ENCODE assay signal across 9 mouse cellular contexts in genomic region chr8:120152636-120153035, GRCm38 (mm10). TPM values are rescaled to one million over a fixed set of nuclear protein-coding genes. Genes with fewer than 3 reads are reported as not detected.
DNase-seq lines count a peak whose midpoint lies in the region; ATAC-seq and TF ChIP-seq lines count a peak whose summit lies in the region.
"Had no signal": no experiment of that assay in that cellular context is flagged by ENCODE, and none has a peak within 500 bp of the region (broad histone marks: within the 10 kb centered on the region; RNA-seq: fewer than 3 reads in every experiment).

No protein-coding gene starts in this region.

- no peak overlapping the region for H3K9ac ChIP-seq in limb, embryonic 12.5 days (replicated peaks)
- H3K9ac ChIP-seq: forebrain, embryonic 12.5 days had no signal

- no peak overlapping the region for H3K27ac ChIP-seq in testis, adult 2 months (ENCODE audit: control insufficient read depth, insufficient read depth, low read depth, low read length)
- H3K27ac ChIP-seq in limb, embryonic 12.5 days, result peak overlapping the region; percentile 59; the same call in 1 of the 2 replicates

- H3K4me1 ChIP-seq in testis, adult 2 months (ENCODE audit: control insufficient read depth, insufficient read depth, low read length), result no peaks in the 10 kb centered on the region; the same call in 1 of the 2 replicates
- H3K4me1 ChIP-seq in limb, embryonic 12.5 days (replicated peaks), result peaks cover 33% of the 10 kb centered on the region

- 41% methylated on average over 7 of the region's 7 CpGs for WGBS in limb, embryonic 12.5 days

- peak; percentile 29 for DNase-seq in embryo, embryonic 10 days (ENCODE audit: low spot score)
- DNase-seq in embryo, embryonic 11 days, result no peak
- no peak for DNase-seq in testis, postnatal 14 days (ENCODE audit: low spot score)
- DNase-seq in heart, adult 11 months, result no peak
- no peak for DNase-seq in frontal cortex, postnatal 14 days (ENCODE audit: low spot score in 2 of 2)

- no peaks in the 10 kb centered on the region for H3K79me2 ChIP-seq in myocyte (ENCODE audit: control insufficient read depth, insufficient read depth)

- H3K9me3 ChIP-seq in limb, embryonic 12.5 days, result no peaks in the 10 kb centered on the region
- H3K9me3 ChIP-seq: forebrain, embryonic 12.5 days had no signal

- H3K36me3 ChIP-seq in testis, adult 2 months (ENCODE audit: control insufficient read depth, insufficient read depth, low read length), result no peaks in the 10 kb centered on the region
- no peaks in the 10 kb centered on the region for H3K36me3 ChIP-seq in limb, embryonic 12.5 days
- no peaks in the 10 kb centered on the region for H3K36me3 ChIP-seq in myocyte (ENCODE audit: control insufficient read depth, insufficient read depth)
- H3K36me3 ChIP-seq: forebrain, embryonic 12.5 days had no signal

- H3K4me3 ChIP-seq in testis, adult 2 months (ENCODE audit: control insufficient read depth, low read depth, low read length), result peak overlapping the region; percentile 54; the same call in 1 of the 2 replicates
- H3K4me3 ChIP-seq in limb, embryonic 12.5 days (replicated peaks), result no peak overlapping the region
- no peak overlapping the region for H3K4me3 ChIP-seq in myocyte
- H3K4me3 ChIP-seq: forebrain, embryonic 12.5 days had no signal

- TF ChIP-seq POLR2A in testis, adult 2 months (IDR thresholded peaks at IDR 0.05; ENCODE audit: control insufficient read depth, low read depth, low read length), result no peak
- TF ChIP-seq POLR2A in myocyte (IDR thresholded peaks at IDR 0.05; ENCODE audit: insufficient read length, low read depth), result no peak

- no peak for ATAC-seq in limb, embryonic 12.5 days (ENCODE audit: insufficient number of reproducible peaks, insufficient read depth, low FRiP score, low TSS enrichment, low read depth)

- TF ChIP-seq CTCF in testis, adult 2 months (IDR thresholded peaks at IDR 0.05; ENCODE audit: control insufficient read depth, insufficient read depth, insufficient replicate concordance, low read depth, low read length), result no peak

- H3ac ChIP-seq in myocyte (ENCODE audit: control insufficient read depth, insufficient read length), result no peak overlapping the region

- H3K4me2 ChIP-seq in limb, embryonic 12.5 days, result no peak overlapping the region
- peak overlapping the region; percentile 80 for H3K4me2 ChIP-seq in myocyte (ENCODE audit: low read depth)
- H3K4me2 ChIP-seq: forebrain, embryonic 12.5 days had no signal

- H3K27me3 ChIP-seq in testis, adult 2 months (ENCODE audit: control insufficient read depth, insufficient read depth, low read length), result no peaks in the 10 kb centered on the region
- no peaks in the 10 kb centered on the region for H3K27me3 ChIP-seq in limb, embryonic 12.5 days
- H3K27me3 ChIP-seq in myocyte (ENCODE audit: control insufficient read depth, insufficient read depth, insufficient read length), result no peaks in the 10 kb centered on the region

TF ChIP-seq in myocyte, 11 proteins besides CTCF, POLR2A, EP300 and RAD21:
- TF ChIP-seq TCF3 (IDR thresholded peaks at IDR 0.05; ENCODE audit: insufficient read length, low read depth) (peak; percentile 59), MYOD1 (IDR thresholded peaks at IDR 0.05; ENCODE audit: control insufficient read depth in 1 of 3, insufficient read length in 2 of 3, low read depth in 2 of 3) (peak; percentile 24 to 97 (median 97)), MYOG (IDR thresholded peaks at IDR 0.05; ENCODE audit: control insufficient read depth in 1 of 3, insufficient read depth in 1 of 3, insufficient read length in 2 of 3, low read depth in 2 of 3) (peak in 2 of 3 experiments; percentile 85 to 91), REST (IDR thresholded peaks at IDR 0.05; ENCODE audit: insufficient read depth, insufficient read length) (no peak), TCF12 (IDR thresholded peaks at IDR 0.05; ENCODE audit: insufficient read depth, poor library complexity, severe bottlenecking) (peak; percentile 34), CEBPB (IDR thresholded peaks at IDR 0.05; ENCODE audit: insufficient read depth, poor library complexity, severe bottlenecking) (no peak), E2F4 (IDR thresholded peaks at IDR 0.05; ENCODE audit: insufficient read depth) (no peak)
TF ChIP-seq in myocyte: peak in this region for 4.

RNA-seq across cellular contexts. Expression of gene Fam92b, which starts 24.6 kb away (rescaled TPM):
- 10.1 and 10.9 TPM in 2 replicates for polyA plus RNA-seq in testis, adult 2 months (2012; rRNA removed)
- polyA plus RNA-seq in limb, embryonic 12.5 days (2016; fragmentation: Nextera tagmentation; extraction: Ambion mirVana), result not detected in 2 replicates
- polyA plus RNA-seq in myocyte (2012; fragmentation: generic; extraction: Trizol), result not detected

RNA-seq across cellular contexts. Expression of gene 6430548M08Rik, which starts 38.7 kb away (rescaled TPM):
- 19.8 and 24.8 TPM in 2 replicates for polyA plus RNA-seq in testis, adult 2 months (2012; rRNA removed)
- 3.0 and 3.5 TPM in 2 replicates for polyA plus RNA-seq in limb, embryonic 12.5 days (2016; fragmentation: Nextera tagmentation; extraction: Ambion mirVana)
- 9.4 TPM for polyA plus RNA-seq in myocyte (2012; fragmentation: generic; extraction: Trizol)

RNA-seq across cellular contexts. Expression of gene Zdhhc7, which starts 51.4 kb away (rescaled TPM):
- 31.6 and 32.8 TPM in 2 replicates for polyA plus RNA-seq in testis, adult 2 months (2012; rRNA removed)
- 28.7 and 29.4 TPM in 2 replicates for polyA plus RNA-seq in limb, embryonic 12.5 days (2016; fragmentation: Nextera tagmentation; extraction: Ambion mirVana)
- polyA plus RNA-seq in myocyte (2012; fragmentation: generic; extraction: Trizol), result 31.7 TPM

Comparison
In these comparisons a context has a peak if more than half of its experiments do, and no peak if none do; other contexts are left out.
1. RNA of gene Fam92b, which starts 24.6 kb away (polyA plus RNA-seq): 10.1 to 10.9 TPM in testis, adult 2 months; not detected in myocyte (single experiment) and not detected in limb, embryonic 12.5 days; every median in the first group is over 10 times any median in the second.